Mouse (Mus musculus) macrophage (primary cell): Measurements from ENCODE around the gene 1700001K19Rik. TPM values are rescaled to one million over a fixed set of nuclear protein-coding genes. Genes with fewer than 3 reads are reported as not detected.
"Not testable (repeated sequence)": the region's sequence is repeated elsewhere in the genome, so short reads cannot be mapped to it uniquely, and the experiment has no call there.

ENCODE experiments used
- H3K27ac ChIP-seq: fragments of 350-480 bp; formaldehyde crosslinking; 2 replicates; pipeline ENCODE4 v1.9.0; 2021
- H3K36me3 ChIP-seq: fragments of 350-480 bp; formaldehyde crosslinking; 2 replicates; pipeline ENCODE4 v1.9.0; 2021; ENCODE audit errors: inconsistent target
- H3K4me3 ChIP-seq: fragments of 350-480 bp; formaldehyde crosslinking; 2 replicates; pipeline ENCODE4 v1.9.0; 2021; ENCODE audit errors: inconsistent target
- H3K79me2 ChIP-seq: fragments of 350-480 bp; formaldehyde crosslinking; 2 replicates; pipeline ENCODE4 v1.9.0; 2021; ENCODE audit errors: inconsistent target
- WGBS: methylation state at CpG from one replicate; pipeline ENCODE4 v1.1.7; 2026; ENCODE audit warnings: inconsistent platforms; ENCODE audit not compliant: missing documents; 5-methylcytosine and 5-hydroxymethylcytosine counted together
- polyA plus RNA-seq: library from polyadenylated mRNA; stranded (reverse); fragments of 250-400 nt; gene quantifications from 3 replicates; pipeline ENCODE4 v1.2.4, GENCODE M21; 2018; ENCODE audit warnings: inconsistent platforms
- total RNA-seq, 78 experiments: library from RNA; depleted of rRNA; stranded (reverse); fragments of 250-400 nt; gene quantifications; 1 replicate in 9 of 78; 2 replicates in 24 of 78; 3 replicates in 43 of 78; 4 replicates in 2 of 78; pipeline ENCODE4 v1.2.4; 2018; ENCODE audit warnings: inconsistent platforms in 56 of 78

1700001K19Rik gene
- not detected for total RNA-seq (2018; cell fraction: chromatin; rRNA removed)
- not detected for total RNA-seq (2018; cell fraction: cytosol; rRNA removed)
- not detected for total RNA-seq (2018; cell fraction: nucleus; rRNA removed)
- not detected in 3 replicates for polyA plus RNA-seq

GRCm38 (mm10) chr12:110682561-110683299 lies at the start of gene 1700001K19Rik:
Gene 1700001K19Rik, minus strand, starts transcription at chr12:110682619.
- 42% methylated on average over 9 of the region's 9 CpGs for WGBS
- no peak within 1 kb of the TSS for H3K4me3 ChIP-seq
- no peaks in the 10 kb centered on the region for H3K79me2 ChIP-seq
- H3K27ac ChIP-seq: no peak within 1 kb of the TSS
- no peaks in the 10 kb centered on the region for H3K36me3 ChIP-seq

GRCm38 (mm10) chr12:110726428-110726827 lies 44.0 kb upstream of the 1700001K19Rik start:
- no peaks in the 10 kb centered on the region for H3K79me2 ChIP-seq
- WGBS: 38% methylated on average over 1 of the region's 1 CpGs
- H3K36me3 ChIP-seq: no peaks in the 10 kb centered on the region
- no peak overlapping the region for H3K27ac ChIP-seq
- no peak overlapping the region for H3K4me3 ChIP-seq

- no peak overlapping the region for H3K27ac ChIP-seq
- no peaks in the 10 kb centered on the region for H3K79me2 ChIP-seq
- H3K4me3 ChIP-seq: no peak overlapping the region
- 80% methylated on average over 5 of the region's 5 CpGs for WGBS
- H3K36me3 ChIP-seq: no peaks in the 10 kb centered on the region
Observed at GRCm38 (mm10) chr12:110725489-110725888, 43.1 kb upstream of the 1700001K19Rik start.

- 100% methylated on average over 4 of the region's 5 CpGs for WGBS
- no peak overlapping the region for H3K27ac ChIP-seq
- no peak overlapping the region for H3K4me3 ChIP-seq
- H3K79me2 ChIP-seq: no peaks in the 10 kb centered on the region
- no peaks in the 10 kb centered on the region for H3K36me3 ChIP-seq
Observed at GRCm38 (mm10) chr12:110725051-110725450, 42.6 kb upstream of the 1700001K19Rik start.

- no peak overlapping the region for H3K4me3 ChIP-seq
- H3K36me3 ChIP-seq: no peaks in the 10 kb centered on the region
- no peaks in the 10 kb centered on the region for H3K79me2 ChIP-seq
- H3K27ac ChIP-seq: no peak overlapping the region
- 78% methylated on average over 5 of the region's 5 CpGs for WGBS
Observed at GRCm38 (mm10) chr12:110716004-110716403, 33.6 kb upstream of the 1700001K19Rik start.

- Histone ChIP-seq H3K36me3 (no peaks in the 10 kb centered on the region), H3K4me3 (no peak overlapping the region)
- WGBS: 39% methylated on average over 6 of the region's 6 CpGs
Observed at GRCm38 (mm10) chr12:110714215-110714614, 31.8 kb upstream of the 1700001K19Rik start.

GRCm38 (mm10) chr12:110713784-110714183 lies 31.4 kb upstream of the 1700001K19Rik start:
- Histone ChIP-seq H3K27ac (no peak overlapping the region), H3K79me2 (no peaks in the 10 kb centered on the region)
- WGBS: 91% methylated on average over 6 of the region's 6 CpGs

More at GRCm38 (mm10) chr12:110714215-110714614, 31.8 kb upstream of the 1700001K19Rik start:
- Histone ChIP-seq H3K27ac (no peak overlapping the region), H3K79me2 (no peaks in the 10 kb centered on the region)

GRCm38 (mm10) chr12:110711270-110711669 lies 28.9 kb upstream of the 1700001K19Rik start:
- WGBS: 92% methylated on average over 5 of the region's 5 CpGs
- H3K79me2 ChIP-seq: no peaks in the 10 kb centered on the region
- H3K27ac ChIP-seq: no peak overlapping the region

More at GRCm38 (mm10) chr12:110713784-110714183, 31.4 kb upstream of the 1700001K19Rik start:
- no peak overlapping the region for H3K4me3 ChIP-seq
- H3K36me3 ChIP-seq: no peaks in the 10 kb centered on the region

GRCm38 (mm10) chr12:110707451-110707850 lies 25.0 kb upstream of the 1700001K19Rik start:
- Histone ChIP-seq H3K27ac (peak overlapping the region; percentile 92), H3K79me2 (no peaks in the 10 kb centered on the region), H3K4me3 (no peak overlapping the region), H3K36me3 (no peaks in the 10 kb centered on the region)
- WGBS: 90% methylated on average over 7 of the region's 7 CpGs

More at GRCm38 (mm10) chr12:110711270-110711669, 28.9 kb upstream of the 1700001K19Rik start:
- H3K36me3 ChIP-seq: no peaks in the 10 kb centered on the region
- H3K4me3 ChIP-seq: no peak overlapping the region

GRCm38 (mm10) chr12:110706337-110707231 lies 24.2 kb upstream of the 1700001K19Rik start:
- Histone ChIP-seq H3K4me3 (peak overlapping the region; percentile 20; the same call in 1 of the 2 replicates), H3K27ac (peak overlapping the region; percentile 92), H3K79me2 (no peaks in the 10 kb centered on the region), H3K36me3 (no peaks in the 10 kb centered on the region)
- WGBS: 2% methylated on average over 27 of the region's 27 CpGs

GRCm38 (mm10) chr12:110705419-110705818 lies 23.0 kb upstream of the 1700001K19Rik start:
- not testable (repeated sequence) for H3K4me3 ChIP-seq
- H3K27ac ChIP-seq: peak overlapping the region; percentile 92
- WGBS: 94% methylated on average over 4 of the region's 4 CpGs

GRCm38 (mm10) chr12:110703682-110704081 lies 21.3 kb upstream of the 1700001K19Rik start:
- peak overlapping the region; percentile 64 for H3K27ac ChIP-seq
- H3K79me2 ChIP-seq: no peaks in the 10 kb centered on the region
- H3K4me3 ChIP-seq: no peak overlapping the region
- WGBS: 82% methylated on average over 6 of the region's 7 CpGs
- no peaks in the 10 kb centered on the region for H3K36me3 ChIP-seq

More at GRCm38 (mm10) chr12:110705419-110705818, 23.0 kb upstream of the 1700001K19Rik start:
- H3K36me3 ChIP-seq, H3K79me2 ChIP-seq: not testable (repeated sequence)

GRCm38 (mm10) chr12:110703008-110703471 lies 20.6 kb upstream of the 1700001K19Rik start:
- H3K27ac ChIP-seq: peak overlapping the region; percentile 64
- no peaks in the 10 kb centered on the region for H3K36me3 ChIP-seq
- WGBS: 19% methylated on average over 8 of the region's 8 CpGs
- no peaks in the 10 kb centered on the region for H3K79me2 ChIP-seq
- no peak overlapping the region for H3K4me3 ChIP-seq

- Histone ChIP-seq H3K27ac (peak within 1 kb of the TSS; percentile 64), H3K4me3 (no peak within 1 kb of the TSS), H3K79me2 (no peaks in the 10 kb centered on the region), H3K36me3 (no peaks in the 10 kb centered on the region)
- 62% methylated on average over 4 of the region's 4 CpGs for WGBS
Observed at GRCm38 (mm10) chr12:110702556-110702955, 20.1 kb upstream of the 1700001K19Rik start, which contains the start of gene Hsp90aa1. Gene Hsp90aa1, minus strand, starts transcription at chr12:110702728.
